Mouse (Mus musculus) urinary bladder, postnatal 36 days (tissue): ENCODE measurements around the gene Lyrm7.

Source experiments
- DNase-seq, 2 experiments: peaks; one replicate each; pipeline ENCODE4 v3.0.0; 2022; ENCODE audit warnings: low spot score in 2 of 2, mixed read lengths in 1 of 2

Gene Lyrm7

DNA sequence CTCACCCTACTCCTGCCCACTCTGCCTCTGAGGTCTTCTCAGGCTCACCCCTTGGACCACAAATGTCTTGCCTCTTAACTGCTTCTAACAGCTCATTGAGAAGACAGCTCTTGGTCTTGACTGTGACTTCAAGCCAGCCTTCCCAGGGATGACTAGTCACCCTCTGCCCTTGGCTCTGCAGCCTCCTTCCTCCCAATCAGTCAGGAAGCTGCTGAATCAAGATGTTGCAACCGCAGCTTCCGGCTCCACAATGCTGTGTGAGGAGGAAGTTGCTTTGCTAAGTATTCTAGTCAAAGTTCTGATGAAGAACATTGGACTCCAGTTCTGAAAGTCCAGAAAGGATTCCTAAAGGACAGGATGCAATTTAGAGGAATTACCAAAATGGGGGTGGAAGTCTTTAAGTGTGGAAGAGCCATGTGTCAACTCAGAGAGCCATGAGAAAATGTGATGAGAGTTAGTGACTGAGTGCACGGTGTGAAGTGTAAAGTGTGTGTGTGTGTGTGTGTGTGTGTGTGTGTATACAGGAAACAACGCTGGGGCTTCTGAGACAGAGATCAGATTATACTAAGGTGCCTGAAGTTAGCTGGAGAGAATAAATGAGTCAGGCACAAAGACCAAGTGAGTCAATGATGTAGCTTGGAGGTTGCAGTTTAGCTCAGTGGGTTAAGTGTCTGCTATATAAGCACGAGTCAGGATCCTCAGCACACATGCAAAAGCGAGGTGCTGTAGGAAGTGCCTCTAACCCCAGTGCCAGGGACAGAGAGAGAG is 58.7 kb downstream of the Lyrm7 start:
- peak in 1 of 2 experiments; percentile 48 for DNase-seq

GRCm38 (mm10) chr11:54796551-54796950 is 64.2 kb downstream of the Lyrm7 start:
- DNase-seq: no peak

DNA sequence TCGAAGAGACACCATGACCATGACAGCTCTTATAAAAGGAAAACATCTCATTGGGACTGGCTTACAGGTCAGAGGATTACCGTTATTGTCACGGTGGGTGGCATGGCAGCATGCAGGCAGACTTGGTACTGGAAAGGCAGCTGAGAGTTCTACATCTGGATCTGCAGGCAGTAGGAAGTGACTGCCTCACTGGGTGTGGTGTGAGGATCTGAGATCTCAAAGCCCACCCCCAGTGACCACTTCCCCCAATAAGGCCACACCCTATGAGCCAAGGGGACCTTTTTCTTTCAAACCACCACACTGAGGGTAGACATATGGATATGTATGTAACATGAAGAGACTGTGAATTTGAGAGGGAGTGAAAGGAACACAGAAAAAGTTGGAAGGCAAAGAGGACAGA is 66.0 kb downstream of the Lyrm7 start:
- no peak for DNase-seq

DNA sequence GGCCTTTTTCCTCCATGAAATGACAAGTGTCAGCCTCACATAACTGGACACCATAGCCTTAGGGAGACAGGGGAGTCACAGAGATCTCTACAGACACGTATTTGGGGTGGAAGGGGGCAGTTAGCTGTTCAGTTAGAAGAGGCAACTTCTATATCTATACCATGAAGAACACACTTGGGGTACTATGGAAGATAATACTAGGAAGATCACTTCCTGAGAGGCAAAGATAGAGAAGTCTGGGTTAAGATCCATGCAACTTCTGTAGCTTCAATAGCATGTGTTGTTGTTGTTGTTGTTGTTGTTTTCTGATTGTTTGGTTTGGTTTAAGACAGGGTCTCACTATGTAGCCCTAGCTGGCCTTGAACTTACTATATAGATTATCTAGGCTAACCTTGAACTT is 67.5 kb downstream of the Lyrm7 start:
- no peak for DNase-seq

DNA sequence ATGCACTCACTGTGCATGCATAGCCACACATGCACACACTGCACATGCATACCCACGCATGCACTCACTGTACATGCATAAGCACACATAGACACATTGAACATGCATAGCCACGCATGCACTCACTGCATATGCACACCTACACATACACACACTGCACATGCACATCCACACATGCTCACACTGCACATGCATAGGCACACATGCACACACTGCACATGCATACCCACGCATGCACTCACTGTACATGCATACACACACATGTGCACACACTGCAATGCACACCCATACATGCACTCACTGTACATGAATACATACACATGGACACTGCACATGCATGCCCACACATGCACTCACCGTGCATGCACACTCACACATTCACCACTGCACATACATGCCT is 69.3 kb downstream of the Lyrm7 start:
- no peak for DNase-seq

DNA sequence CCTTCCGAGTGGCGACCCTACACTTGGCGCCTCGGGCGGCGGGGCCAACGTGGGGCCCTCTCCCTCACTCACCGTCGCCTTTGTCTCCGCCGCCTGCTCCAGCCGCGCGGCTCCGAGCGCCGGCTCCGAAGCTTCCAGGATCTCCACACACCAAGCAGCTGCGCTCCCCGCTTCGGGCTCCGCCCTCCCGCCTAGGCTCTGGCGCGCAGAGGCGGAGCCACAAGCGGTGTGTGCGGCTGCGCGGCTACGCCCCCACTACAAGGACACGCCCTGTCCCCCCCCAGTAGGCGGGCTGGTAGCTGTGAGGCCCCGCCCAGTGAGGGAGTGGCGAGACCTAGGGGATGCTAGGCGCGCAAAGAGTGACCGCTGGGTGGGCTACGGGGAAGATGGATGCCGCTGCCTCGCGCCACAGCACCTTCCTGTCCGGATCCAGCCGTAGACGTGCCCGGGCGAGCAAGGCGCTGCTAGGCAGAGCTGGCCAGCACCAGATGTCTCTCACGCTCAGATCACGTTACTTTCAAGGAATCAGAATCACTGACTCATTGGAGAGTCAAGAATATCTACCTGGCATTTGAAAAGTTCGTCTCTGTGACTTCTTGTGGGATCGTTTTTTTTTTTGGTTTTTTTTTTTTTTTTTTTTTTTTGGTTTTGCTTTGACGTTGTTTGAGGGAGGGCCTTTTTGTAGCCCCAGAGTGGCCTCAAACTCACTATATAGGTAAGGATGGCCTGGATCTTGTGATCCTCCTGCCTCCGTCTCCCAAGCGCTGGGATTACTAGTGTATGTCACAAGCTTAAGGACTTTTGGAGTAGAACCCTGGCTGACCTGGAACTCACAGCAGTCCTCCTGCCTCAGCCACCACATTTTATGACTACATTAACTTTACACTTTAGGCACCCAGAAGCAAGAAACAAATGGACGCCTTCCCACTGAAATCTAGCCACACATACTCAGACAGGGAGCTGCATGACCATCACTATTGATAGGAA is 72.9 kb downstream of the Lyrm7 start, which contains the start of gene Cdc42se2:
Cdc42se2 (minus strand) TSS at position 188 of the 987 bp plus-strand sequence.
- peak; percentile 95 to 96 for DNase-seq

DNA sequence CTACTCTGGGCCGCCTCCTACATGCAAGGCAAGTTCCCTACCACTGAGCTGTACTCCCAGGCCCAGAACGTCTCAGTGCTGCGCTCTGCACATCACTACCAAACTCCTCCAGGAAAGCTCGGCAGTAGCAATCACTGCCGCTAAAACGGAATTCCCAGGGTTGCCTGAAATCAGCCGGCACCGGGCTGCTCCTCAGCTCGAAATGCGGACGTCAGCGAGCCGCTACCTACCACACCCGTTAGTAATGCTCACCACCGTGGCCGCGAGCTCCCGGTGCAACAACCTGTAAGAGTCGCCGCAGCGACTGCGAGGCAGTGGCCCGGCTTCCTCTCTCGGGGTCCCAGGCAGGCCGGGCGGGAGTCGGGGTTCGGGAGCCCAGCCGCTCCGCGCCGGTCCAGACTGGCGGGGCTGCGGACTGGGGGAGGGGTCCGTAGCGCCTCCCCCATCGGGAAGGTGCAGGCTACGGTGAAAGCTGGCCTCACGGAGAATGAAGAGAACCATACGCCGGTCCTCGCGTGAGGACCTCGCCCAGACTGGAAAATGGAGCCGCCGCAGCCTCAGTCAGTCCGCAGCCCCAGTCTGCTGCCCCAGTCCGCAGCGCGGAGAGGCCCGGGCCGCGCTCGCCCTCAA is 73.7 kb downstream of the Lyrm7 start:
- peak; percentile 55 to 57 for DNase-seq

GRCm38 (mm10) chr11:54785566-54785965 is 75.2 kb downstream of the Lyrm7 start:
- DNase-seq: no peak

DNA sequence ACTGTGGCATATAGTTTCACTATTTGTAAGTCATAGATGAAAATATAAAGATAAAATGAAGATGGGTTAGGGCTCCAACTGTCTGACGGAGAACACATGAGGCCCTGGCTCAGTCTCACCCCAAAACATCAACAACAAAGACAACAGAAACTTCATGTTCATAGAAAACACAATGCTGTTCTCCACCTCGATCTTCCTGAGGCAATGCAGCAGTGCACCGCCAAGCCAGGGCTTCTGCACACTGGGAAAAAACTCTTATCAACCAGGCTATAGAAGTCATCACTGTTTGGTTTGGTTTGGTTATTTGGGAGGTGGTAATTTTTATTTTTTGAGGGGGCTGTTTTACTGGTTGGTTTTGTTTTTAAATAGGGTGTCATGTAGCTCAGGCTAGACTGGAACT is 76.3 kb downstream of the Lyrm7 start:
- DNase-seq: no peak

DNA sequence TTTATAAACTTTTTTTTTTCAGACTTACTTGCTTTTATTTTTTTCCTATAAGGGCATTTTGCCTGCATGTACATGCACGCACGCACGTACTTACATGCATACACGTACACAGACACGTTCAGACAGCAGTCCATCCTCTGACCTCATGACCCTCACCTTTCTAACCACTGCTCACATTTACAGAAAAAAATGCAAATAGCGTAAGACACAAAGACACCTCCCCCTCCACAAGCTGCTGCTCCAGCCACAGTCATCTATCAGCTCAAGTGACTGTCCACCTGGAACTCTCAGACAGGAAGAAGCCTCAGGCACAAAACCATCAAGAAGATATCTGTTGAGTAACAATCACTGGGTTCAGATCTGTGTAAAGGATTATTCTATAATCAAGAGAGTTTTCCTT is 78.5 kb downstream of the Lyrm7 start:
- no peak for DNase-seq

DNA sequence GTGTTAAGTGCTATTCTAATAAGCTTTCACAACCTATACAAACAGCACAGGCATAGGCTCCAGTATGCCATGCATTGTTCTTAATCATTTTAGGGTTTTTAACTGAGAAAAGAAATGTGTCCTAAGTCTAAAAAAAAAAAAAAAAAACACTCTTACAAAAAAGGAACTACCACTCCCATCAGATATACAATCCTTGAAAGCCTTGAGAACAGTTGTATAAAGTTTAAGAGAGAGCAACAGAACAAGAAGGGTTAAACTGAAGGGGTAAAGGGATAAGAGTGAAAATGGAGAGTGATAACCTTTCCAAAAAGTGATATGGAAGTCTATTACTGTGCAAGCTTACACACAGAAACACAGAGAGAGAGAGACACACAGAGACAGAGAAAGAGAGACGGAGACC is 80.8 kb downstream of the Lyrm7 start:
- no peak for DNase-seq

DNA sequence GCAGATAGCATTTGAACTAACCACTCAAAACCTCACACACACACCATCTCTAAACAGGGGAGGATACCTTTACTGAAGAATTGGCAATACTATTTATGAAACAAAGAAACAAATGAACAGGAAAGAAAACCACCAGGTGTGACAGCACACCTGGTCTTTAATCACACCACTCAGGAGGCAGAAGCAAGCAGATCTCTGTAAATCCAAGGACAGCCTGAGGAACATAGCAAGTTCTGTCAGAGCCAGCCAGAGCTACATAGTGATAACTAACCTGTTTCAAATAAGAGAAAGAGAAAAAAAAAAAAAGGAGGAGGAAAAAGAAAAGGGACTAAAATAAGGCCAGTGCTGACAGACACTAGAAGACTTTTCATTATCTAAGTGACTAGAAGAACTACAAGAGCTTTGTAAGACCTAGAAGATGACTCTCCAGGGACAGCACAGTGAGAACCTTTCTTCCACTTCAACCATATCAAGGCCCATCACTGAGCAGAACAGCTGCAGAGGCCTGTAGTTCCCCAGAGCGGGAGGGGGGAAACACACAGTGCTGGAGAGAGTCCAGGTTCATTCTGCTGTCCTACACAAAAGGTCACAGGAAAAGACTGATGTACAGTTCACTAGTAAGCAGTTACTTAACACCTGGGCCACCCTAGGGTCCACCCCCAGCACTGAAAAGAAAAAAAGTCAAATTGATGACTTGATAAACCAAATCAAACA is 82.4 kb downstream of the Lyrm7 start:
- no peak for DNase-seq

GRCm38 (mm10) chr11:54777387-54778130 is 83.2 kb downstream of the Lyrm7 start:
- no peak for DNase-seq
